Mouse (Mus musculus) brain, embryonic 14.5 days (tissue): ENCODE results near the gene Dnase2a.

Experiments
- CTCF ChIP-seq: fragments of 200-500 bp; IDR thresholded peaks from 2 replicates; pipeline ENCODE4 v1.5.1; 2012; ENCODE audit warnings: inconsistent platforms, mild to moderate bottlenecking, moderate library complexity, borderline replicate concordance; ENCODE audit not compliant: insufficient read depth, insufficient read length; ENCODE audit errors: extremely low read depth
- POLR2A ChIP-seq: fragments of 200-500 bp; IDR thresholded peaks from 2 replicates; pipeline ENCODE4 v1.6.1; 2012; ENCODE audit warnings: mild to moderate bottlenecking, inconsistent platforms, borderline replicate concordance; ENCODE audit not compliant: poor library complexity, insufficient read depth, insufficient read length, severe bottlenecking; ENCODE audit errors: extremely low read depth

GRCm38 (mm10) chr8:84889141-84889540 is 19.2 kb upstream of the Dnase2a start:
- TF ChIP-seq POLR2A (no peak), CTCF (no peak)
